Mouse (Mus musculus) brain, embryonic 14.5 days (tissue): Measurements from ENCODE around the gene Dnajc6.

Experiments used
- CTCF ChIP-seq: fragments of 200-500 bp; IDR thresholded peaks from 2 replicates; pipeline ENCODE4 v1.5.1; 2012; ENCODE audit warnings: inconsistent platforms, mild to moderate bottlenecking, moderate library complexity, borderline replicate concordance; ENCODE audit not compliant: insufficient read depth, insufficient read length; ENCODE audit errors: extremely low read depth
- POLR2A ChIP-seq: fragments of 200-500 bp; IDR thresholded peaks from 2 replicates; pipeline ENCODE4 v1.6.1; 2012; ENCODE audit warnings: mild to moderate bottlenecking, inconsistent platforms, borderline replicate concordance; ENCODE audit not compliant: poor library complexity, insufficient read depth, insufficient read length, severe bottlenecking; ENCODE audit errors: extremely low read depth

GRCm38 (mm10) chr4:101588932-101589331, 92.5 kb downstream of the Dnajc6 start:
- no peak for TF ChIP-seq CTCF
- no peak for TF ChIP-seq POLR2A
